Mouse (Mus musculus) lung, embryonic 14.5 days (tissue): ENCODE results near the gene Arhgap25. TPM values are rescaled to one million over a fixed set of nuclear protein-coding genes. Genes with fewer than 3 reads are reported as not detected.
"Not testable (repeated sequence)": the region's sequence is repeated elsewhere in the genome, so short reads cannot be mapped to it uniquely, and the experiment has no call there.

Experiments used
- ATAC-seq: fragments of 200-750 bp; cut with Nextera tagmentation; 2 replicates; pipeline ENCODE4 v1.8.0; 2017; ENCODE audit warnings: mild to moderate bottlenecking, moderate TSS enrichment, moderate library complexity; ENCODE audit not compliant: insufficient read depth
- DNase-seq: peaks from one replicate; pipeline ENCODE4 v3.0.0-alpha.2; 2015
- H3K27ac ChIP-seq: fragments of 300-500 bp; sonication (generic); 2 replicates; pipeline ENCODE4 v1.5.1; 2014; ENCODE audit warnings: low read depth, mild to moderate bottlenecking, moderate library complexity
- H3K27me3 ChIP-seq: fragments of 300-500 bp; sonication (generic); 2 replicates; pipeline ENCODE4 v1.6.1; 2014; ENCODE audit warnings: low read length, control low read depth; ENCODE audit not compliant: insufficient read depth
- H3K36me3 ChIP-seq: fragments of 300-500 bp; sonication (generic); 2 replicates; pipeline ENCODE4 v1.6.1; 2014; ENCODE audit warnings: control low read depth; ENCODE audit not compliant: insufficient read depth
- H3K4me1 ChIP-seq: fragments of 300-500 bp; sonication (generic); 2 replicates; pipeline ENCODE4 v1.6.1; 2014; ENCODE audit warnings: antibody characterized with exemption, control low read depth; ENCODE audit not compliant: insufficient read depth
- H3K4me2 ChIP-seq: fragments of 300-500 bp; sonication (generic); 2 replicates; pipeline ENCODE4 v1.6.1; 2014; ENCODE audit warnings: mild to moderate bottlenecking
- H3K4me3 ChIP-seq: fragments of 300-500 bp; sonication (generic); 2 replicates; pipeline ENCODE4 v1.5.1; 2014; ENCODE audit warnings: low read depth, low read length
- H3K9ac ChIP-seq: fragments of 300-500 bp; sonication (generic); 2 replicates; pipeline ENCODE4 v1.6.1; 2014
- H3K9me3 ChIP-seq: fragments of 300-500 bp; sonication (generic); 2 replicates; pipeline ENCODE4 v1.6.1; 2016; ENCODE audit warnings: low read depth, low read length, control low read depth
- CTCF ChIP-seq: IDR thresholded peaks from 2 replicates; pipeline ENCODE4 v1.5.1; 2016; ENCODE audit warnings: antibody characterized with exemption, low read depth
- WGBS: fragments of 180-500 bp; shearing (Covaris S2); extraction: QIAGEN DNeasy Blood & Tissue Kit; methylation state at CpG from one replicate; pipeline ENCODE4 v1.1.7; 2014; 5-methylcytosine and 5-hydroxymethylcytosine counted together
- polyA plus RNA-seq: library from polyadenylated mRNA; unstranded; fragments of >200 nt; fragmentation: Nextera tagmentation; extraction: Ambion mirVana; gene quantifications from 2 replicates; pipeline ENCODE4 v1.2.1, GENCODE M21; 2014

The Arhgap25 gene
- polyA plus RNA-seq, 1 experiment from 2014 or later: 8.2 TPM

DNA sequence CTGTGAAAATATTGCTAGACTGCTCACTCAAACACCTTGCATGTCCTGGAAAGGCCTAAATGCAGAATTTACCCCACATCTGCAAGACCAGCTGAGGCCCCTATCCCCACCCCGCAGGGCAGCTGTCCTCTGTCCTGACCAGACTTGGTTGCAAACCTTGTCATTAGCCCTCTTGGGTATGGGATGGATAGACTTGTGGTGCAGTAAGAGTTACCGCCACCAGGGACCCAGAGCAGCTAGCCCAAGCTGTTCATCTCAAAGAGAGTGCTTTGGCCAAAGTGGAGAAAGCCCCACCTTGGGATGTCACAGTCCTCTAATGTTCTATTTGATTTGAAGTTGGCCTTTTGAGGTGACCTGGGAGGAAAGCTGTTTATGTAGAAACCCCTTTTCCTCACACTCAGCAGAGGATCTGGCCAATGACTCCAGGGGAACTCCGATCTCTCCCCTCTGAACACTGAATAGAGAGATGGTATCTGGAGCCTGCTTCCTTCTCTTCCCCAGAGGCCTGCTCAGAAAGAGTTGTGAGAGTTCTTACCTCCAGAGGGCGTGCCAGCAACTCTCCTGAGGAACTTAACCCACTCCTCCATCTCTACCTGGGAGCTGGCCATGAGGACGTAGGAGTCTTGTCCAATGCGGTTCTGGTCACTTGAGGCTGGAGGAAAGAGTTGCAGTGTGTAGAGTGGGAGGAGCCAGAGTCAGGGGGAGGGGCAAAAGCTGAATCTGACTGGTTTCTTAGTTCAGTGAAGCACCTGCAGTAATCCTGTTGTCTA lies 45.2 kb downstream of the Arhgap25 start:
- no peak for DNase-seq
- Histone ChIP-seq H3K4me2 (no peak overlapping the region), H3K4me1 (no peaks in the 10 kb centered on the region), H3K36me3 (no peaks in the 10 kb centered on the region), H3K27me3 (no peaks in the 10 kb centered on the region), H3K4me3 (no peak overlapping the region), H3K27ac (no peak overlapping the region), H3K9me3 (no peaks in the 10 kb centered on the region), H3K9ac (no peak overlapping the region)
- no peak for ATAC-seq
- TF ChIP-seq CTCF: peak; percentile 21
- 62% methylated on average over 6 of the region's 6 CpGs for WGBS

- H3K4me2 ChIP-seq: no peak overlapping the region
- H3K27me3 ChIP-seq: no peaks in the 10 kb centered on the region
- no peaks in the 10 kb centered on the region for H3K9me3 ChIP-seq
- no peak overlapping the region for H3K4me3 ChIP-seq
- no peak overlapping the region for H3K9ac ChIP-seq
- H3K4me1 ChIP-seq: no peaks in the 10 kb centered on the region
- no peaks in the 10 kb centered on the region for H3K36me3 ChIP-seq
- 31% methylated on average over 5 of the region's 5 CpGs for WGBS
- ATAC-seq (no peak), DNase-seq (peak; percentile 73)
- H3K27ac ChIP-seq: no peak overlapping the region
- TF ChIP-seq CTCF: no peak
Observed at GRCm38 (mm10) chr6:87484806-87485205, 48.3 kb downstream of the Arhgap25 start.

DNA sequence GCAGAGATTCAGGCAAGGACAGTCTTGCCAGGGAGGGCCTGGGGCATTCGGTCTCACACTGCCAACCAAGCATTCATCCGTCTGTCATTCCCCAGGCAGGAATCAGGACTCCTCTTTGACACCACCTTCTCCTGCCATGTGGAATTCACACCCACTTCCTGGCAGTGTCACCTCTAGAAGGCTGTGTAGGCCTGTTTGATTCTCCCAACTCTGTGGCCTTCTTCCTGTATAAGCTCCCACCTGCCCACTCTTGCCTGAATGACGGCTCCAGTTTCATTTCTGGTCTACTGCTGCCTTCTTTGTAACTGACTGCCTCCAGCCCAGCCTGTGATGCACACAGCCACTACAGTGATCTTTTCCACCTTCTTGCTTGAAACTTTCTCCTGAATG lies 49.2 kb downstream of the Arhgap25 start:
- Histone ChIP-seq H3K27ac (no peak overlapping the region), H3K4me3 (no peak overlapping the region), H3K4me1 (no peaks in the 10 kb centered on the region), H3K36me3 (no peaks in the 10 kb centered on the region), H3K9ac (no peak overlapping the region), H3K9me3 (no peaks in the 10 kb centered on the region), H3K27me3 (no peaks in the 10 kb centered on the region), H3K4me2 (no peak overlapping the region)
- WGBS: 52% methylated on average over 3 of the region's 3 CpGs
- no peak for DNase-seq
- no peak for TF ChIP-seq CTCF
- no peak for ATAC-seq

DNA sequence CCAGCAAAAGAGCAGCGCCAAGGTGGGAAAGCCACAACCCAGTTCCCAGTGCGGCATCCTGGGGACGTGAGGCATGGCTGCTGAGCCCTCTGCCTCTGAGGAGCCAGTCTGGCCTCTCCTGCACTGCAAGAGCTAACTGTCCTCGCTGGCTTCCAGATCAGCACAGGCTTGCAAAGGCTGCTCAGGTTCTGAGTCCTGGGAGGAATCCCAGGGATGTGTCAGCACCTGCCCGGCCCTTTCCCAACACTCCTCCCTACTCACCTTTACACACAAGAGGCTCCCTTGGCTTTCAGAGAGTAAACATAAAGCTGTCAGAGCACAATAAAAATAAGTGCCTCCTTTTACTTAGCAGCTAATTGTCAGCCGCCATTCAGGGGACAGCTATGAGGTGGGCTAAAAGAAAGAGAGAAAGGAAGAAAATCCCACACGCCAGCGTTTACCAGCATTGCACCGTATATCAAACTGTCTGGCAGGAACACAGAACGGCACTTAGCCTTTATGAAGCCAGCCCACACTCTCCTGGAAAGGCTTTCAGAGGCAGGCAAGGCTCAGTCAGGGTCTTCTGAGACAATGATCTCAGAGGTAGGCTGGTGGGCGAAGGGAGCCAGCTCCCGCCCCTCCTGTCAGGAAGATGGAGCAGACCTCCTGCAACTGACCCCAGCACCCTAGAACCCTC lies 49.7 kb downstream of the Arhgap25 start:
- no peaks in the 10 kb centered on the region for H3K4me1 ChIP-seq
- no peaks in the 10 kb centered on the region for H3K9me3 ChIP-seq
- TF ChIP-seq CTCF: no peak
- no peak overlapping the region for H3K4me3 ChIP-seq
- ATAC-seq (0 out of 2 replicates have a peak, but pooled peaks have one; percentile 33), DNase-seq (no peak)
- H3K36me3 ChIP-seq: no peaks in the 10 kb centered on the region
- H3K27ac ChIP-seq: no peak overlapping the region
- no peak overlapping the region for H3K9ac ChIP-seq
- no peak overlapping the region for H3K4me2 ChIP-seq
- H3K27me3 ChIP-seq: no peaks in the 10 kb centered on the region
- 51% methylated on average over 12 of the region's 12 CpGs for WGBS

GRCm38 (mm10) chr6:87479291-87479999 lies 53.6 kb downstream of the Arhgap25 start:
- H3K9ac ChIP-seq: no peak overlapping the region
- no peak for ATAC-seq
- 28% methylated on average over 5 of the region's 5 CpGs for WGBS

GRCm38 (mm10) chr6:87478847-87479246 lies 54.2 kb downstream of the Arhgap25 start:
- H3K27ac ChIP-seq: no peak overlapping the region
- H3K27me3 ChIP-seq: no peaks in the 10 kb centered on the region
- no peak overlapping the region for H3K9ac ChIP-seq
- no peak for DNase-seq
- H3K4me2 ChIP-seq: no peak overlapping the region
- no peak for TF ChIP-seq CTCF
- 40% methylated on average over 4 of the region's 4 CpGs for WGBS
- H3K9me3 ChIP-seq: no peaks in the 10 kb centered on the region
- no peaks in the 10 kb centered on the region for H3K36me3 ChIP-seq
- ATAC-seq: no peak
- H3K4me1 ChIP-seq: no peaks in the 10 kb centered on the region
- H3K4me3 ChIP-seq: no peak overlapping the region

More at GRCm38 (mm10) chr6:87479291-87479999, 53.6 kb downstream of the Arhgap25 start:
- no peak overlapping the region for H3K4me3 ChIP-seq
- H3K4me2 ChIP-seq: no peak overlapping the region
- H3K4me1 ChIP-seq: no peaks in the 10 kb centered on the region
- H3K9me3 ChIP-seq: no peaks in the 10 kb centered on the region
- no peak for TF ChIP-seq CTCF
- no peaks in the 10 kb centered on the region for H3K36me3 ChIP-seq
- no peaks in the 10 kb centered on the region for H3K27me3 ChIP-seq
- peak; percentile 23 for DNase-seq
- H3K27ac ChIP-seq: no peak overlapping the region

- DNase-seq: no peak
- 87% methylated on average over 5 of the region's 5 CpGs for WGBS
- H3K9ac ChIP-seq: no peak overlapping the region
- H3K27me3 ChIP-seq: no peaks in the 10 kb centered on the region
- H3K4me1 ChIP-seq: no peaks in the 10 kb centered on the region
- H3K27ac ChIP-seq: no peak overlapping the region
- no peak overlapping the region for H3K4me3 ChIP-seq
- no peak for ATAC-seq
- no peaks in the 10 kb centered on the region for H3K9me3 ChIP-seq
- H3K4me2 ChIP-seq: no peak overlapping the region
- no peak for TF ChIP-seq CTCF
- H3K36me3 ChIP-seq: no peaks in the 10 kb centered on the region
Observed at GRCm38 (mm10) chr6:87475223-87475622, 57.8 kb downstream of the Arhgap25 start.

DNA sequence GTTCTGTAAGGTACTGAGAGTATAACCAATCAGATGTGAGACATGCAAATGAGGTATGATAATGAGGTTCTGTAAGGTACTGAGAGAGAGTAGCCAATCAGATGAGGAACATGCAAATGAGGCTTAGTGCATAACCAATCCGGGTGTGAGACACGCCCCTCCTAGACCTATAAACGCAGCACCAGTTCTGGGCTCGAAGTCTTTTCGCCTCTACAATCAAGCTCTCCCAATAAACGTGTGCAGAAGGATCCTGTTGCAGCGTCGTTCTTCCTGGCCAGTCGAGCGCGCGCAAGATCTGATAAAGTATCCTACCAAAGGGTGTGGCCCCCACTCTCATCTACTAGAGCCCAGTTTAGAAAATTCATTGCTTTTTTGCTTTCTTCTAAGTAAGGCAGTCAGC lies 63.0 kb downstream of the Arhgap25 start:
- not testable (repeated sequence) for H3K4me3 ChIP-seq, H3K4me2 ChIP-seq, H3K27ac ChIP-seq, H3K36me3 ChIP-seq, H3K4me1 ChIP-seq, H3K9me3 ChIP-seq, H3K9ac ChIP-seq, DNase-seq, H3K27me3 ChIP-seq, ATAC-seq
- WGBS: 93% methylated on average over 12 of the region's 12 CpGs
